Mouse (Mus musculus): ENCODE measurements around the gene Tns2. TPM values are rescaled to one million over a fixed set of nuclear protein-coding genes. Genes with fewer than 3 reads are reported as not detected.

Tns2 gene
- polyA plus RNA-seq (2015; fragmentation: Nextera tagmentation; extraction: Ambion mirVana): 11.9 and 15.5 TPM in 2 replicates

DNA sequence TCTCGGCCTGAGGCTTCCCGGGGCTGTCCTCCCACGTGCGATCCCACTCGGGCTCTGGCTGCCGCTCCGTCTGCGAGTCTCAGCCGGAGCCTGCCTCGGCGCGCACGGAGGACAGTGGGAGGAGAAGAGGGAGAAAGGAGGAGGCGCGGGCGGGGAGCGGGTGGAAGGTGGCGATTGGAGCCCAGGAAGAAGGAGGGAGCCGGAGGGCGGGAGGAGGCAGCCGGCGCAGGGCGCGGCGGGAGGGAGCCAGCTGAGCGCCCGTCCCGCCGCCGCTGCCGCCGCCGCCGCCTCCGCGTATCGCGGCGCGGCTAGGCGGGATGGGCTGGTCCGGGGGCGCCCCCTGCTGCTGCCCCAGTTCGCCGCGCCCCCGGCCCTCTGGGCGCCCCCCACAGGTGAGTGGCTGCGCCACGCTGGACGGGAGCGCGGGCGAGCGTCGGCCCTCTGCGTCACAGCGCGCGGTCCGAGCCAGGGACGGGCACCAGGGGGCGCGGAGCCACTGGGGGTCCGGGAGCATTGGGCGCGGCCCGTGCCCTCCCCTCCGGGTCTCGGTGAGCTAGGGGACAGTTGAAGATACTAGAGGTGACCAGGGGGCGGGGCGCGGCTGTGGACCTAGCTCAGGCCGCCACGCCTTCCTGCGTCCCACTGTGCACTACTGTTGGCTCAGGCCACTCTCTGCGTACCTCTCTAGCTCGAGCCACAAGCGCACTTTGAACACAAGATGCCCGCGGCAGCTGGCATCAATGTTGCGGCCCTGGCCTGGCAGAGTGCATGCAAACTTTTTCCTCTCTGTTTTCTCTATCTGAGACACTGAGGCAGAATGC, at the start of gene Tns2:
TSS of gene Tns2 (plus strand) at position 253 of the 821 bp plus-strand sequence.
- ATAC-seq (ENCODE audit: low FRiP score, low TSS enrichment) (peak; percentile 71), DNase-seq (ENCODE audit: low spot score) (peak; percentile 91)
- Histone ChIP-seq H3K9ac (ENCODE audit: low read length) (peak within 1 kb of the TSS; percentile 71), H3K27me3 (ENCODE audit: control insufficient read depth, insufficient read depth, low read length) (no peaks in the 10 kb centered on the region), H3K36me3 (ENCODE audit: control insufficient read depth, insufficient read depth, low read length) (no peaks in the 10 kb centered on the region), H3K4me3 (ENCODE audit: low read depth, low read length) (peak within 1 kb of the TSS; percentile 62), H3K27ac (replicated peaks) (peak within 1 kb of the TSS; percentile 93), H3K4me1 (replicated peaks; ENCODE audit: control insufficient read depth, insufficient read depth) (peaks cover 18% of the 10 kb centered on the region), H3K9me3 (ENCODE audit: control insufficient read depth, low read length) (no peaks in the 10 kb centered on the region), H3K4me2 (replicated peaks; ENCODE audit: low read depth) (peak within 1 kb of the TSS; percentile 85)
- WGBS: under 1% methylated on average over 35 of the region's 82 CpGs
- no peak for TF ChIP-seq EP300 (optimal IDR thresholded peaks at IDR 0.05)
- TF ChIP-seq CTCF (IDR thresholded peaks at IDR 0.05; ENCODE audit: low read depth): peak; percentile 68

DNA sequence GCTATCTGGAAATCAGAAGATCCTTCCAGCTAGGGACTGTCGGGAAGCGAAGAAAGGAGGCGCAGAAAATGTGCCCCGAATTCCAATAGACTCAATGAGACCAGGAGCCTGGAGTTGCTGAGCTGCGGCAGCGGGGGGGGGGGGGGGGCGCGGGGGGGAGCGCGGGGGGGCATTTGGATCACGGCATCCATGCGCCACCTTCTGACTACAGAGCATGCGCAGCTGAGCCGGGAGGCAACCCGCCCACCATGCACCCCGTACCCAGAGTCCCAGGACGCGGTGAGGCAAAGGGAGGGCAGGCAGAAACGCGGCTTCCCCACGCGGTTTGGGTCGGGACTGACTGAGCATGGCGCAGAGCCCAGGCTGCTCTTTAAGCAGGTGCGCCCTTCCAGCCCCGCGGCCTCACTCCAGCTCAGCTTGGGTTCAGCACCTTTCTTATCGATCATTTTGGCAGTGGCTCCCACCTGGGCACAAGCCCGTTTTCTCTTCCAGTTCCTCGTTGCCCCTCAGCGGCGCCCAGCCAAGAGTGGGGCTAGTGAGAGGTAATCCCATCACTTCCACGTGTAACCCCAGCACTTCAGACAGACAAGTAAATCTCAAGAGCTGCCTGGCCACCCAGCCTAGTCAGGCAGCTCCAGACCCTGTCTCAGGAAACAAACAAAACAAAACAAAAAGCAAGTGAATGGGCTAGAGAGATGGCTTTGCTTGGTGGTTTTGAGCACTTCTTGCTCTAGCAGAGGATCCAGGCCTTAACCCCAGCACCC, 48.1 kb upstream of the Tns2 start:
- Histone ChIP-seq H3K4me2 (replicated peaks; ENCODE audit: low read depth) (peak overlapping the region; percentile 62), H3K27me3 (ENCODE audit: control insufficient read depth, insufficient read depth, low read length) (no peaks in the 10 kb centered on the region), H3K36me3 (ENCODE audit: control insufficient read depth, insufficient read depth, low read length) (no peaks in the 10 kb centered on the region), H3K27ac (replicated peaks) (peak overlapping the region; percentile 65), H3K9ac (ENCODE audit: low read length) (peak overlapping the region; percentile 64), H3K4me1 (replicated peaks; ENCODE audit: control insufficient read depth, insufficient read depth) (no peaks in the 10 kb centered on the region), H3K9me3 (ENCODE audit: control insufficient read depth, low read length) (no peaks in the 10 kb centered on the region), H3K4me3 (ENCODE audit: low read depth, low read length) (peak overlapping the region; percentile 34)
- peak; percentile 79 for DNase-seq (ENCODE audit: low spot score)
- TF ChIP-seq EP300 (optimal IDR thresholded peaks at IDR 0.05) (no peak), CTCF (IDR thresholded peaks at IDR 0.05; ENCODE audit: low read depth) (peak; percentile 25; the same call in 1 of the 2 replicates)
- WGBS: 1% methylated on average over 25 of the region's 33 CpGs
- ATAC-seq (ENCODE audit: low FRiP score, low TSS enrichment): peak; percentile 77

DNA sequence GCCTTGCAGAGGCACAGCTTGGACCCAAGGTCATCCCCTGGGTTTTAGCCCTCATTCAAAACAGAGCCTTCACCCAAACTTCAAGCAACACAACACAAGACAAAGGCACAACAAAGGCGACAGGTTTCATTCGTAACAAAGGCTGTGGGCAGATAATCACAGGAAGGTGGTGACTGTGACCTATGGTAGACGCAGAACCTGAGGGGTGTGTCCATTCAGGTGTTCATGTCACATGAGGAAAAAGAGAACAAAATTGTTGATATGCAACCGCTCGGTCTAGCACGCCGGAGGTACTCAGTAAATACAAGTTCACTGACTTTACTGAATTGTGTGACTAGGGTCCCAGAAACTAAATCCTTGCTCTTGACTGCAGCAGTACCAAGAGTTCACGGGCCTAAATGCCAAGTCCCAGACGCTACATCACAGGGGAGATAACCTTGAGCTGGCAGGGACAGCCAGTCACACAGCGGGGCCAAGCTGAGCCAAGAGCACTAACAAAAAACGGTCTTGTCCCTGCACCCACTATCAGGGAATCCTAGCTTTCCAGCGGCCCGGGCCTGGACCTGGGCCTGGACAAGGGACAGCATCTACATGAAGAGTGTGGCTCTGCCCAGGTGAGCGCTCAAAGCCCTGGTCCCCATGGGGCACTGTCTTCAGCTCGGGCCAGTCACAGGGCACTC, 43.6 kb upstream of the Tns2 start:
- ATAC-seq (ENCODE audit: low FRiP score, low TSS enrichment) (peak; percentile 67), DNase-seq (ENCODE audit: low spot score) (peak; percentile 54)
- Histone ChIP-seq H3K36me3 (ENCODE audit: control insufficient read depth, insufficient read depth, low read length) (no peaks in the 10 kb centered on the region), H3K27me3 (ENCODE audit: control insufficient read depth, insufficient read depth, low read length) (no peaks in the 10 kb centered on the region), H3K9me3 (ENCODE audit: control insufficient read depth, low read length) (no peaks in the 10 kb centered on the region), H3K9ac (ENCODE audit: low read length) (no peak overlapping the region), H3K4me1 (replicated peaks; ENCODE audit: control insufficient read depth, insufficient read depth) (no peaks in the 10 kb centered on the region), H3K27ac (replicated peaks) (peak overlapping the region; percentile 45), H3K4me2 (replicated peaks; ENCODE audit: low read depth) (no peak overlapping the region), H3K4me3 (ENCODE audit: low read depth, low read length) (no peak overlapping the region)
- WGBS: 77% methylated on average over 15 of the region's 15 CpGs
- TF ChIP-seq CTCF (IDR thresholded peaks at IDR 0.05; ENCODE audit: low read depth) (no peak), EP300 (optimal IDR thresholded peaks at IDR 0.05) (no peak)

DNA sequence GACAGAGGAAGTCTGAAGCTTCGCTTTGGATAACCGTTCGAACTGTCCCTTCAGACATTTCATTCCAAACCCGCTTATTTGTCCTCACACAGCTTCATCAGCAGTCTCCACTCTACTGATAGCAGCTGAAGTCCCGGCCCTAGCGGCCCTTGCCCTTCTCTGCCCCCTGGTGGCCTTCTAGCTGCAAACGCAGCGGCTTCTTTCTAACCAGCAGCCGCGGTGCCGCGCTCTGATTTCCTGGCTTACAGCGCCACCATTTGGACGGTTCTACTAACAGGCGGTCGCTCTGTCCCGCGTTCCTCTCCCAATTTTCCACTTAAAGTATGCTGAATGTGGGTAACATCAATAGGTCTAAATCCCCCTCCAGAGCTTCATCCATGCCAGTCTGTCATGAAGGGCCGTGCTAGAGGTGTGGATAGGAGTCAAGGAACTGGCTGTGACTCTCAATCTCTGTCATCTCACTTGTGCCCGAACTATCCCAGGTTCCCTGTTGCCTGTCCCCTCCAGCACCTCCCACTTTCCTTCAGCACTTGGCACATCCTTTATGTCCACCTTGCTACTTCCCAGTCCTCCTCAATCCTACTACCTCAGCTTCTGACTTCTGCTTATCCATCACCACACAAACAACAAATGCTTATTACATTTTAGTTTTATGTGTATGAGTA, 34.4 kb upstream of the Tns2 start:
- DNase-seq (ENCODE audit: low spot score) (peak; percentile 94), ATAC-seq (ENCODE audit: low FRiP score, low TSS enrichment) (peak; percentile 78)
- no peak overlapping the region for H3K9ac ChIP-seq (ENCODE audit: low read length)

More for the DNA sequence above, 34.4 kb upstream of the Tns2 start:
- H3K36me3 ChIP-seq (ENCODE audit: control insufficient read depth, insufficient read depth, low read length): no peaks in the 10 kb centered on the region
- H3K9me3 ChIP-seq (ENCODE audit: control insufficient read depth, low read length): no peaks in the 10 kb centered on the region
- H3K4me2 ChIP-seq (replicated peaks; ENCODE audit: low read depth): no peak overlapping the region
- WGBS: 4% methylated on average over 20 of the region's 20 CpGs
- TF ChIP-seq EP300 (optimal IDR thresholded peaks at IDR 0.05) (no peak), CTCF (IDR thresholded peaks at IDR 0.05; ENCODE audit: low read depth) (peak; percentile 100)
- peaks cover 3% of the 10 kb centered on the region; the same call in 1 of the 2 replicates for H3K4me1 ChIP-seq (replicated peaks; ENCODE audit: control insufficient read depth, insufficient read depth)
- H3K4me3 ChIP-seq (ENCODE audit: low read depth, low read length): no peak overlapping the region
- no peak overlapping the region for H3K27ac ChIP-seq (replicated peaks)
- no peaks in the 10 kb centered on the region for H3K27me3 ChIP-seq (ENCODE audit: control insufficient read depth, insufficient read depth, low read length)
